Mouse (Mus musculus) adipocyte (in vitro differentiated cells): ENCODE data around the gene Tamm41.

ENCODE experiments used
- DNase-seq: peaks from one replicate; pipeline ENCODE4 v3.0.0-alpha.2; 2016; ENCODE audit warnings: low spot score

Gene Tamm41

GRCm38 (mm10) chr6:114974331-114974730, 63.3 kb downstream of the Tamm41 start:
- DNase-seq, result no peak

- no peak for DNase-seq
Observed at GRCm38 (mm10) chr6:114972988-114973387, 64.7 kb downstream of the Tamm41 start.

- no peak for DNase-seq
Observed at GRCm38 (mm10) chr6:114970895-114971294, 66.8 kb downstream of the Tamm41 start.

GRCm38 (mm10) chr6:114970386-114970785, 67.3 kb downstream of the Tamm41 start:
- DNase-seq, result no peak

DNA sequence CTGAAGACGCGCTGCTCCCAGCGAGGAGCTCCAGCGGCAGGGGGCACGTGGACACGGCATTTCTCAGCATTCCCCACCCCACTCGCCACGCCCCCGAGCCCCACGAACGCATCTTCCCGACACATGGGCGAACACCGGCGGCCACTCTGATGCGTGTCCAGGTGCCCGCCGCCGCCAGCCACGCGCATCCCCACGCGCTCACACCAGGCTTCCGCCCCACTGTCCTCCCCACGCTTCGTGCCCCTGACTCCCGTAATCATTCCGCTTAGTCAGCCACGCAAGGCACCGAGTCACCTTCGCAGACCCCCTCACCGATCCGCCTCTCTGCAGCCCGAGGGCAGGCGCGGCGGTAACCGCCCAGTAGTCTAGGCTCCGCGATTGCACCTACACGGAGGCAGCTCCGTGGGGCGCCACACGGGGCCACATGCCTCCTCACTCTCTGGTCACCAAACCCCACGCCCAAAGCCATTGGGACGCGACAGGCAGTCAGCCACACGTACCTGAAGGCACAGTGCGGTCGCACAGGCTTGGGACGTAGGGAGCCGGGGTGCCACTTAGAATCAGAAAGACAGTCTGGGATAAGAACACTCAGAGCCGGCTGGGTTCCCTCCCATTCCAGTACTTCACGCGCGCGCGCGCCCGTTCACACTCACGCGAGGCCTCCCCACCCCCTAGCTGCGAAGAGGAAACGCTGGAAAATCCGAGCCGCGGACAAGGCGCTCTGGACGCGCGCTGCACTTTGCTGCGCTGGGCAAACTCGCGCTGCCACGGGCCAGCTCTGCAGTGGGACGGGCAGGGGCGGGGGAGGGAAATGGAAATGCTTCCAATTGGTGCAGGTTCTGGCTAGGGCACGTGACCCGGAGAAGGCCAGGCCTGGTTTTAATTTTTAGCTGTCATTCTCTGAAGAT, 68.2 kb downstream of the Tamm41 start, which contains the start of gene Vgll4:
Gene Vgll4 (minus strand): TSS at position 782 of the 908 bp plus-strand sequence.
- DNase-seq, result no peak

DNA sequence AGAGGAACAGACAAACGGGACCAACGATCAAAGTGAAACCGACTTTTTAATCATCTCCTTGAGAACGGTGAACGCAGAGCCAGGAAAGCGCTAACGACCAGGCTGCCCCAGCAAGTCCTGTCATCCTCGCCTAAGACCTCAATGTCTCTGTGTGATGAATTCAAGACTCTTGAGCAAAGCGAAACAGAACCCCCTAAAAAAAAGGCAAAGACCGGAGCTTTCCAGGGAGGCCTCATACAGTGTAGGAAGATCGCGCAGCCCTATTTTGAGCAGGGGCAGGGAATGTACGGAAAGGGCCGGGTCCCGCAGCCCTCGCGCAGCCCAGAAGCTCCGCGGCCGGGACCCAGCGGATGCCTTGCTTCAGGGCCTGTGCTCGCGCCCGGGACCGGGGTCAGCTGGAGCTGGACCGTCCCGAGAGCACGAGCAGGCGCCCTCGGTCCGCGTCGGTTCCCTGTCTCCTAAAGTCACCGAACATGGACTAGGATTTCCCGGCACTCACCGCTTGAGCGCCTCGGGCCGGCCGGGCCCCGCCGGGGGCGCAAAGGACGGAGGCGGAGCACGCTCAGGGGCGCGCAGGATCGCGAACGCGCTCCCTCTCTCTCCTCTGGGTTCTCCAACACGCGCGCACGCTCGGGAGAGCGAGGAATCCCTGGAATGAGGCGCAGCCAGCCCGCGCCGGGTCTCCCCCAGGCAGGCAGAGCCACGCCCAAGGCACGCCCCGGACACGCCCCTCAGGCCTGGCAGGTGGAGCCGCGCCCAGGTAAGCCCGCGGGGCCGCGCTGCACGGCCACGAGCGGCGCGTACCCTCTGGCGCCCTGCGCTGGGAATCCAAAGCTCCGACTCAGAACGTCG, 69.1 kb downstream of the Tamm41 start:
- DNase-seq, result peak; percentile 68

GRCm38 (mm10) chr6:114967623-114968022, 70.1 kb downstream of the Tamm41 start:
- no peak for DNase-seq

DNA sequence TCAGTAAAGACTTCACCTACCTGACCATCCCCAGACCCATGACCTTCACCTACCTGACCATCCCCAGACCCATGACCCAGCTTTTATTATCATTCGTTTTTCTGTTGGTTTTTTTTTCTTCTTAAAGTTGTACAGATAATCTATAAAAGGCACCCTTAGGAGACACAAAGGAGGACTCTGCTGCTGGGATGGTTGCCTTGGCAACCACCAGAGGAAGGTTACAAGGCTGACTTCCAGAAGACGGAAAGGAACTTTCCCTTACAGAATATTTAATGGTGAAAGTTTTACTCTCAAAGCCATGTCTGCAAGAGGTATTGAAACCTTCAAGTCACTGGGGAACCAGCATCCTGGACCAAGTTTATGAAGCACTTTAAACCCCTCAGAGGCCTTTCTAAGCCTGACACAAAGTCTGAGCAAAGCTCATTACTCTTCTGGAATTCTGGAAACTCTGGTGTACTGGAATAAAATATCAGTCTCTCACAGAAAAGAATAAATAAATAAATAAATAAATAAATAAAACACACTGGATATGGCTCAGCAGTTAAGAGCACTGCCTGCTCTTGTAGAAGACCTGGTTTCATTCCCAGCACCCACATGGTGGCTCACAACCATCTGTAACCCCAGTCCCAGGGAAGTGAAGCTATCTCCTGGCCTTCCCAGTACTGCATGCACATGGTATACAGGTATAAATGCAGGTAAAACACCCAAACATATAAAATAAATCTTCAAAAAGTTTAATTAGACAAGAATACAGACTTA, 71.1 kb downstream of the Tamm41 start:
- no peak for DNase-seq

GRCm38 (mm10) chr6:114965802-114966201, 71.9 kb downstream of the Tamm41 start:
- DNase-seq, result no peak

DNA sequence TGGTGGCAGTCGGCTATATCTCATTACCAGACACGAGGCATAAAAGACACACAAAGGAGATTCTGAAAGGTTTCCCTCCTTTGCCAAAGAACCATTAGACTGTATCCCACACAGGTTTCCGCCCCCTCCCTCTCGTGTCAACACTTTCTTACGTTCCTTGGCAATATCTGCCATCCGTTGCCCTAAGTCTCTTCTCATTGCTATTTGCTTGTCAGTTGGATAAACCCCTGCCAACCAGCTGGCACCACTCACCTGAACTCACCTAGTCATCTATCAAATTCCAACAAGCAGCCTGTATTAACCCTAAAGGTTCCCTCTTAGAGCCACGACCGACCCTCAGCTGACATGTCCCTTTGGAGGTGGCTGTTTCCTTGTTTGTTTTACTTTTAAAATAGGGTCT, 72.3 kb downstream of the Tamm41 start:
- no peak for DNase-seq

DNA sequence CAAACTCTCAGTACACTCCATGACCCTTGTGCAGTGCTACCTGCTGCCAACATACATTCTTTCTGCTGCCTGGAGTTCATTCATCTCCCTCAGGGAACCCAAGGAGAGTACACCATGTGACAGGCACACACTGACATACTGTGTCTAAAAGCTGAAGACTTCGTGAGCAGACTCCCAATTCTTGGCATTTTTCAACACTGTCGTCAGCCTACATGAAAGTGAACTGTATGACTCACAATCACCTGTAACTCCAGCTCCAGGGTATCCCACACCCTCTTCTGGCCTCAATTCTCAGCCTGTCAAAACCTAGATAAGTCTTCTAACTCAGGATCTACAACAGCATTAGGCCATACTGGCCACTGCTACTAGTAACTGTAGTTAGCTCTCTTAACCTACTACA, 73.4 kb downstream of the Tamm41 start:
- DNase-seq, result peak; percentile 16

GRCm38 (mm10) chr6:114963636-114964035, 74.0 kb downstream of the Tamm41 start:
- DNase-seq, result no peak

GRCm38 (mm10) chr6:114961276-114962068, 76.2 kb downstream of the Tamm41 start:
- DNase-seq, result no peak

DNA sequence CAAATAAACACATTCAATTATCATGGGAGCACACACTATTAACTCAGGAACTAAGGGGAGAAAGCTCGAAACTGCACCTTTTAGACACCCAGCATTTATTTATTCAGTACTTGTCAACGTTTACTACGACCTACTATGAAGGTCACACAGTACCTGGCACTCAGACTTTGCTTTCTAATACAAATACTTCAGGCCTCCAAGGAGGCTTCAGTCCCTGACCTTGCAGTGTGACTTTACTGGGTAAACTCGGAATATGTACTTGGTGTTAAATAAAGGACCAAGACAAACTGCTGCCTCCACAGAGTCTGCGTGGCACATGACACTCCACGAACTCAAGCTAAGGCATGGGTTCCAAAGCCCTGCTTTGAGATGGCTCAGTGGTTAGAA, 78.7 kb downstream of the Tamm41 start:
- DNase-seq, result no peak

- no peak for DNase-seq
Observed at GRCm38 (mm10) chr6:114958249-114959011, 79.2 kb downstream of the Tamm41 start.

GRCm38 (mm10) chr6:114957756-114958155, 79.9 kb downstream of the Tamm41 start:
- no peak for DNase-seq

- no peak for DNase-seq
Observed at GRCm38 (mm10) chr6:114954496-114954895, 83.2 kb downstream of the Tamm41 start.
